Mouse (Mus musculus): ENCODE results near the gene C2cd5. TPM values are rescaled to one million over a fixed set of nuclear protein-coding genes. Genes with fewer than 3 reads are reported as not detected.

C2cd5 gene
- total and polyA plus RNA-seq, 2 experiments from 2014 or later, result 22.9 to 41.4 TPM

GRCm38 (mm10) chr6:143034503-143034902 is 65.4 kb downstream of the C2cd5 start:
- WGBS, result 85% methylated on average over 2 of the region's 2 CpGs
- H3K9me3 ChIP-seq (ENCODE audit: low read length), result no peaks in the 10 kb centered on the region
- no peaks in the 10 kb centered on the region for H3K4me1 ChIP-seq (ENCODE audit: insufficient read depth, low read length)
- H3K27ac ChIP-seq (ENCODE audit: low read depth, low read length), result no peak overlapping the region
- DNase-seq (ENCODE audit: low spot score), result no peak
- TF ChIP-seq CTCF (IDR thresholded peaks at IDR 0.05), result no peak
- no peak overlapping the region for H3K4me3 ChIP-seq (ENCODE audit: low read depth, low read length)
- ATAC-seq (ENCODE audit: low FRiP score), result no peak
- H3K27me3 ChIP-seq (ENCODE audit: insufficient read depth, low read length), result no peaks in the 10 kb centered on the region
- H3K4me2 ChIP-seq (ENCODE audit: low read depth, low read length, poor library complexity, severe bottlenecking), result no peak overlapping the region
- no peak overlapping the region for H3K9ac ChIP-seq (replicated peaks; ENCODE audit: low read length, poor library complexity, severe bottlenecking)
- H3K36me3 ChIP-seq (ENCODE audit: insufficient read depth, low read length), result peaks cover 60% of the 10 kb centered on the region

GRCm38 (mm10) chr6:143030521-143030920 is 69.4 kb downstream of the C2cd5 start:
- DNase-seq (ENCODE audit: low spot score), result no peak
- no peak for ATAC-seq (ENCODE audit: low FRiP score)
- Histone ChIP-seq H3K4me1 (ENCODE audit: insufficient read depth, low read length) (no peaks in the 10 kb centered on the region), H3K9ac (replicated peaks; ENCODE audit: low read length, poor library complexity, severe bottlenecking) (no peak overlapping the region), H3K9me3 (ENCODE audit: low read length) (no peaks in the 10 kb centered on the region), H3K4me2 (ENCODE audit: low read depth, low read length, poor library complexity, severe bottlenecking) (no peak overlapping the region), H3K27me3 (ENCODE audit: insufficient read depth, low read length) (no peaks in the 10 kb centered on the region), H3K36me3 (ENCODE audit: insufficient read depth, low read length) (peaks cover 50% of the 10 kb centered on the region), H3K27ac (ENCODE audit: low read depth, low read length) (no peak overlapping the region), H3K4me3 (ENCODE audit: low read depth, low read length) (no peak overlapping the region)
- no peak for TF ChIP-seq CTCF (IDR thresholded peaks at IDR 0.05)
- WGBS, result 97% methylated on average over 5 of the region's 5 CpGs

GRCm38 (mm10) chr6:143027896-143028295 is 72.0 kb downstream of the C2cd5 start:
- no peak overlapping the region for H3K4me2 ChIP-seq (ENCODE audit: low read depth, low read length, poor library complexity, severe bottlenecking)
- no peak overlapping the region for H3K4me3 ChIP-seq (ENCODE audit: low read depth, low read length)
- no peak overlapping the region for H3K9ac ChIP-seq (replicated peaks; ENCODE audit: low read length, poor library complexity, severe bottlenecking)
- no peaks in the 10 kb centered on the region for H3K4me1 ChIP-seq (ENCODE audit: insufficient read depth, low read length)
- no peak for TF ChIP-seq CTCF (IDR thresholded peaks at IDR 0.05)
- WGBS, result 92% methylated on average over 4 of the region's 4 CpGs
- DNase-seq (ENCODE audit: low spot score) (no peak), ATAC-seq (ENCODE audit: low FRiP score) (no peak)
- H3K27me3 ChIP-seq (ENCODE audit: insufficient read depth, low read length), result no peaks in the 10 kb centered on the region
- no peaks in the 10 kb centered on the region for H3K9me3 ChIP-seq (ENCODE audit: low read length)
- peaks cover 37% of the 10 kb centered on the region for H3K36me3 ChIP-seq (ENCODE audit: insufficient read depth, low read length)
- H3K27ac ChIP-seq (ENCODE audit: low read depth, low read length), result no peak overlapping the region

- H3K4me1 ChIP-seq (ENCODE audit: insufficient read depth, low read length), result no peaks in the 10 kb centered on the region
- H3K4me2 ChIP-seq (ENCODE audit: low read depth, low read length, poor library complexity, severe bottlenecking), result no peak overlapping the region
- no peaks in the 10 kb centered on the region for H3K27me3 ChIP-seq (ENCODE audit: insufficient read depth, low read length)
- whole genome bisulfite sequencing, result 93% methylated on average over 10 of the region's 10 CpGs
- peaks cover 32% of the 10 kb centered on the region for H3K36me3 ChIP-seq (ENCODE audit: insufficient read depth, low read length)
- H3K27ac ChIP-seq (ENCODE audit: low read depth, low read length), result no peak overlapping the region
- no peak for TF ChIP-seq CTCF (IDR thresholded peaks at IDR 0.05)
- no peaks in the 10 kb centered on the region for H3K9me3 ChIP-seq (ENCODE audit: low read length)
- DNase-seq (ENCODE audit: low spot score) (no peak), ATAC-seq (ENCODE audit: low FRiP score) (no peak)
- no peak overlapping the region for H3K9ac ChIP-seq (replicated peaks; ENCODE audit: low read length, poor library complexity, severe bottlenecking)
- H3K4me3 ChIP-seq (ENCODE audit: low read depth, low read length), result no peak overlapping the region
Measured at GRCm38 (mm10) chr6:143027402-143027801, 72.5 kb downstream of the C2cd5 start.

- H3K27me3 ChIP-seq (ENCODE audit: insufficient read depth, low read length), result no peaks in the 10 kb centered on the region
- no peak overlapping the region for H3K9ac ChIP-seq (replicated peaks; ENCODE audit: low read length, poor library complexity, severe bottlenecking)
- H3K4me2 ChIP-seq (ENCODE audit: low read depth, low read length, poor library complexity, severe bottlenecking), result no peak overlapping the region
- WGBS, result 94% methylated on average over 6 of the region's 6 CpGs
- H3K4me1 ChIP-seq (ENCODE audit: insufficient read depth, low read length), result no peaks in the 10 kb centered on the region
- DNase-seq (ENCODE audit: low spot score), result no peak
- peaks cover 13% of the 10 kb centered on the region for H3K36me3 ChIP-seq (ENCODE audit: insufficient read depth, low read length)
- no peak overlapping the region for H3K27ac ChIP-seq (ENCODE audit: low read depth, low read length)
- TF ChIP-seq CTCF (IDR thresholded peaks at IDR 0.05), result no peak
- H3K9me3 ChIP-seq (ENCODE audit: low read length), result no peaks in the 10 kb centered on the region
- ATAC-seq (ENCODE audit: low FRiP score), result no peak
- H3K4me3 ChIP-seq (ENCODE audit: low read depth, low read length), result no peak overlapping the region
Measured at GRCm38 (mm10) chr6:143023691-143024090, 76.2 kb downstream of the C2cd5 start.

- no peak overlapping the region for H3K4me2 ChIP-seq (ENCODE audit: low read depth, low read length, poor library complexity, severe bottlenecking)
- H3K27me3 ChIP-seq (ENCODE audit: insufficient read depth, low read length), result no peaks in the 10 kb centered on the region
- no peak for DNase-seq (ENCODE audit: low spot score)
- no peaks in the 10 kb centered on the region for H3K4me1 ChIP-seq (ENCODE audit: insufficient read depth, low read length)
- no peak overlapping the region for H3K27ac ChIP-seq (ENCODE audit: low read depth, low read length)
- TF ChIP-seq CTCF (IDR thresholded peaks at IDR 0.05), result no peak
- H3K9me3 ChIP-seq (ENCODE audit: low read length), result no peaks in the 10 kb centered on the region
- H3K4me3 ChIP-seq (ENCODE audit: low read depth, low read length), result no peak overlapping the region
- ATAC-seq (ENCODE audit: low FRiP score), result no peak
- peaks cover 13% of the 10 kb centered on the region for H3K36me3 ChIP-seq (ENCODE audit: insufficient read depth, low read length)
- H3K9ac ChIP-seq (replicated peaks; ENCODE audit: low read length, poor library complexity, severe bottlenecking), result no peak overlapping the region
- 92% methylated on average over 8 of the region's 8 CpGs for WGBS
Measured at GRCm38 (mm10) chr6:143021756-143022155, 78.2 kb downstream of the C2cd5 start.

All from midbrain, postnatal 0 days (tissue).